In genomic region chr11:80577747-80578640, GRCm38 (mm10) we compare ENCODE assay signal across 8 mouse cellular contexts.
DNase-seq lines count a peak whose midpoint lies in the region; ATAC-seq and TF ChIP-seq lines count a peak whose summit lies in the region.

No protein-coding gene starts in this region.

- H3K4me1 ChIP-seq in heart, embryonic 15.5 days (replicated peaks): 0 out of 2 replicates have a peak, but pooled peaks cover 4% of the 10 kb centered on the region
- no peaks in the 10 kb centered on the region for H3K4me1 ChIP-seq in lung, postnatal 0 days (ENCODE audit: insufficient read depth, low read depth, low read length)

- H3K27ac ChIP-seq in heart, embryonic 15.5 days: no peak overlapping the region
- H3K27ac ChIP-seq in layer of hippocampus, adult 2 months: peak overlapping the region; percentile 85
- H3K27ac ChIP-seq in lung, postnatal 0 days (ENCODE audit: low read length): no peak overlapping the region

- peak; percentile 62; the same call in 1 of the 2 replicates for ATAC-seq in heart, embryonic 15.5 days (replicated peaks; ENCODE audit: insufficient number of reproducible peaks, insufficient read depth, low FRiP score, low read depth)
- peak; percentile 84 for ATAC-seq in lung, postnatal 0 days
- no peak for ATAC-seq in megakaryocyte-erythroid progenitor cell, adult 5-6 weeks (replicated peaks; ENCODE audit: low FRiP score, low TSS enrichment, poor library complexity, severe bottlenecking)

- H3K4me3 ChIP-seq in heart, embryonic 15.5 days: no peak overlapping the region
- H3K4me3 ChIP-seq in layer of hippocampus, adult 2 months: peak overlapping the region; percentile 39
- no peak overlapping the region for H3K4me3 ChIP-seq in lung, postnatal 0 days (ENCODE audit: low read depth, low read length)

- no peak for TF ChIP-seq EP300 in lung, postnatal 0 days (IDR thresholded peaks at IDR 0.05)

- H3K36me3 ChIP-seq in heart, embryonic 15.5 days: no peaks in the 10 kb centered on the region
- no peaks in the 10 kb centered on the region for H3K36me3 ChIP-seq in lung, postnatal 0 days (ENCODE audit: insufficient read depth, low read length)

- no peak overlapping the region for H3K9ac ChIP-seq in heart, embryonic 15.5 days
- no peak overlapping the region for H3K9ac ChIP-seq in lung, postnatal 0 days (replicated peaks; ENCODE audit: low read depth)

- no peaks in the 10 kb centered on the region for H3K27me3 ChIP-seq in heart, embryonic 15.5 days
- H3K27me3 ChIP-seq in lung, postnatal 0 days (replicated peaks; ENCODE audit: insufficient read depth, low read length): no peaks in the 10 kb centered on the region

- H3K4me2 ChIP-seq in heart, embryonic 15.5 days: 0 out of 2 replicates have a peak overlapping the region, but pooled peaks have one; percentile 29
- no peak overlapping the region for H3K4me2 ChIP-seq in lung, postnatal 0 days (replicated peaks; ENCODE audit: low read depth, low read length)

- 42% methylated on average over 14 of the region's 14 CpGs for WGBS in heart, embryonic 15.5 days
- WGBS in lung, postnatal 0 days: 30% methylated on average over 14 of the region's 14 CpGs

- no peaks in the 10 kb centered on the region for H3K9me3 ChIP-seq in heart, embryonic 15.5 days (replicated peaks)
- H3K9me3 ChIP-seq in lung, postnatal 0 days (ENCODE audit: low read length): no peaks in the 10 kb centered on the region

- intact Hi-C loops in heart, postnatal 25 days (cut with DNase I): no loop called here

- TF ChIP-seq CTCF in layer of hippocampus, adult 2 months (conservative IDR thresholded peaks at IDR 0.05): no peak
- no peak for TF ChIP-seq CTCF in lung, postnatal 0 days (IDR thresholded peaks at IDR 0.05)

- DNase-seq in heart, postnatal 25 days (ENCODE audit: low spot score): no peak
- DNase-seq in embryo, embryonic 10 days (ENCODE audit: low spot score): peak; percentile 90
- DNase-seq in heart, postnatal 4 days: peak; percentile 73
- DNase-seq in layer of hippocampus, adult 2 months (ENCODE audit: low spot score in 2 of 2): peak; percentile 89 to 93
- DNase-seq in lung, postnatal 0 days (ENCODE audit: low spot score): peak; percentile 74
- DNase-seq in retina, embryonic 14.5 days (ENCODE audit: low spot score): peak; percentile 92
